Comparison of ENCODE assay signal across 17 mouse cellular contexts in genomic region chr3:34659861-34660260, GRCm38 (mm10). TPM values are rescaled to one million over a fixed set of nuclear protein-coding genes. Genes with fewer than 3 reads are reported as not detected.
A peak's percentile ranks its signal among the peaks of the same experiment; 100 is the strongest.
DNase-seq lines count a peak whose midpoint lies in the region; ATAC-seq and TF ChIP-seq lines count a peak whose summit lies in the region.
"Had no signal": no experiment of that assay in that cellular context is flagged by ENCODE, and none has a peak within 500 bp of the region (broad histone marks: within the 10 kb centered on the region; RNA-seq: fewer than 3 reads in every experiment).

No protein-coding gene starts in this region.

- peak overlapping the region; percentile 81 for H3K9ac ChIP-seq in forebrain, embryonic 14.5 days (ENCODE audit: low read length)
- peak overlapping the region; percentile 99 for H3K9ac ChIP-seq in midbrain, embryonic 11.5 days (ENCODE audit: low read length)
- H3K9ac ChIP-seq: limb, embryonic 15.5 days had no signal

- ATAC-seq in forebrain, embryonic 14.5 days, result peak; percentile 30
- peak; percentile 76 for ATAC-seq in midbrain, embryonic 11.5 days (ENCODE audit: low FRiP score)
- ATAC-seq in frontal cortex, adult (ENCODE audit: low TSS enrichment), result no peak
- ATAC-seq: lung, postnatal 0 days had no signal

- peaks cover 4% of the 10 kb centered on the region; the same call in 1 of the 2 replicates for H3K36me3 ChIP-seq in forebrain, embryonic 14.5 days (ENCODE audit: control insufficient read depth, insufficient read depth, low read length)
- no peaks in the 10 kb centered on the region for H3K36me3 ChIP-seq in midbrain, embryonic 11.5 days (ENCODE audit: control insufficient read depth, insufficient read depth, low read length)
- H3K36me3 ChIP-seq: limb, embryonic 15.5 days had no signal

- DNase-seq in left cerebral cortex, postnatal 4 days, result peak; percentile 46
- no peak for DNase-seq in left cerebral cortex, postnatal 36 days (ENCODE audit: low spot score in 2 of 2)
- peak; percentile 87 for DNase-seq in forebrain, embryonic 14.5 days (ENCODE audit: low spot score)
- DNase-seq in midbrain, embryonic 11.5 days (ENCODE audit: low spot score, missing footprints), result peak; percentile 96
- DNase-seq in heart, postnatal 14 days, result no peak
- DNase-seq in adrenal gland, postnatal 14 days, result no peak
- DNase-seq: gastrocnemius, adult 2 months; kidney, adult 18-20 months; layer of hippocampus, adult 9-11 months; right cerebral cortex, postnatal 4 days; thymus, adult 18-20 months had no signal

- peak overlapping the region; percentile 99 for H3K27ac ChIP-seq in forebrain, embryonic 14.5 days (ENCODE audit: low read depth, low read length)
- peak overlapping the region; percentile 98 for H3K27ac ChIP-seq in midbrain, embryonic 11.5 days (ENCODE audit: low read depth, low read length)
- peak overlapping the region; percentile 99 for H3K27ac ChIP-seq in olfactory bulb, adult 2 months (ENCODE audit: insufficient read depth, low read depth, low read length)
- H3K27ac ChIP-seq: gastrocnemius, adult 2 months; limb, embryonic 15.5 days had no signal

- TF ChIP-seq POLR2A in olfactory bulb, adult 2 months (IDR thresholded peaks at IDR 0.05; ENCODE audit: insufficient read depth, low read depth, low read length), result no peak

- TF ChIP-seq CTCF in olfactory bulb, adult 2 months (IDR thresholded peaks at IDR 0.05; ENCODE audit: insufficient read depth, low read depth, low read length), result no peak

- intact Hi-C loops in left cerebral cortex, postnatal 4 days (cut with DNase I), result loop anchor here (5.0 kb wide), 3 partner anchors 437 to 822 kb away; no protein-coding TSS in a partner anchor
- intact Hi-C loops in left cerebral cortex, postnatal 36 days (cut with DNase I), result loop anchor here (5.0 to 10.0 kb wide), 2 partner anchors 432 to 555 kb away; no protein-coding TSS in a partner anchor
- intact Hi-C loops in heart, postnatal 14 days (cut with DNase I), result no loop called here

- no peaks in the 10 kb centered on the region for H3K9me3 ChIP-seq in forebrain, embryonic 14.5 days (replicated peaks; ENCODE audit: control insufficient read depth, low read length)
- H3K9me3 ChIP-seq in midbrain, embryonic 11.5 days (ENCODE audit: control insufficient read depth, low read length), result no peaks in the 10 kb centered on the region
- H3K9me3 ChIP-seq: limb, embryonic 15.5 days had no signal

- no peaks in the 10 kb centered on the region for H3K27me3 ChIP-seq in forebrain, embryonic 14.5 days (replicated peaks; ENCODE audit: control insufficient read depth, insufficient read depth, low read length)
- 0 out of 2 replicates have a peak, but pooled peaks cover 2% of the 10 kb centered on the region for H3K27me3 ChIP-seq in midbrain, embryonic 11.5 days (ENCODE audit: control insufficient read depth, insufficient read depth, low read length)

- peaks cover 33% of the 10 kb centered on the region for H3K4me1 ChIP-seq in forebrain, embryonic 14.5 days (ENCODE audit: control insufficient read depth, insufficient read depth, low read length)
- H3K4me1 ChIP-seq in midbrain, embryonic 11.5 days (ENCODE audit: control insufficient read depth, insufficient read depth, low read length), result peaks cover 72% of the 10 kb centered on the region
- peaks cover 43% of the 10 kb centered on the region for H3K4me1 ChIP-seq in olfactory bulb, adult 2 months (ENCODE audit: control insufficient read depth, insufficient read depth, low read length)

- H3K4me2 ChIP-seq in forebrain, embryonic 14.5 days (ENCODE audit: low read length), result peak overlapping the region; percentile 90
- peak overlapping the region; percentile 89 for H3K4me2 ChIP-seq in midbrain, embryonic 11.5 days
- H3K4me2 ChIP-seq: limb, embryonic 15.5 days had no signal

- WGBS in forebrain, embryonic 14.5 days, result 1% methylated on average over 6 of the region's 6 CpGs
- WGBS in midbrain, embryonic 11.5 days, result 1% methylated on average over 6 of the region's 6 CpGs
- WGBS in olfactory bulb, adult 2 months, result 24% methylated on average over 6 of the region's 6 CpGs

- peak overlapping the region; percentile 2; the same call in 1 of the 2 replicates for H3K4me3 ChIP-seq in forebrain, embryonic 14.5 days (ENCODE audit: low read depth, low read length)
- H3K4me3 ChIP-seq in midbrain, embryonic 11.5 days (ENCODE audit: low read depth, low read length), result peak overlapping the region; percentile 24
- H3K4me3 ChIP-seq in olfactory bulb, adult 2 months (ENCODE audit: insufficient read depth, low read depth, low read length), result no peak overlapping the region
- H3K4me3 ChIP-seq: gastrocnemius, adult 2 months; limb, embryonic 15.5 days; myocyte had no signal

RNA-seq across cellular contexts. Expression of gene Sox2, which starts 9.7 kb away (rescaled TPM):
- total RNA-seq in left cerebral cortex, postnatal 4 days (2021), result 10 to 100 TPM; 55.8 to 59.3 TPM
- 10 to 100 TPM; 39.9 to 44.4 TPM for total RNA-seq in left cerebral cortex, postnatal 36 days (2021)
- polyA plus RNA-seq in forebrain, embryonic 14.5 days (2014; fragmentation: Nextera tagmentation; extraction: Ambion mirVana), result 26.6 and 32.0 TPM in 2 replicates
- polyA plus RNA-seq in midbrain, embryonic 11.5 days (2014; fragmentation: Nextera tagmentation; extraction: Ambion mirVana), result 48.7 and 49.5 TPM in 2 replicates
- not detected in 2 replicates for polyA plus RNA-seq in olfactory bulb, adult 2 months (2012; ENCODE audit: insufficient read depth, insufficient read length, low replicate concordance, missing spikeins)
- total RNA-seq in heart, postnatal 14 days (2021), result under 1 TPM in 1 of 2 experiments, not detected in 1; 0.22 TPM
- 0.63 and 0.75 TPM in 2 replicates for total RNA-seq in adrenal gland, postnatal 14 days (2021)
- total RNA-seq: gastrocnemius, adult 2 months; MEL had no signal
- polyA plus RNA-seq: myocyte had no signal

Comparison
In these comparisons a context has a peak if more than half of its experiments do, and no peak if none do; other contexts are left out.
1. DNase-seq: peak in left cerebral cortex, postnatal 4 days (single experiment), forebrain, embryonic 14.5 days (single experiment) and midbrain, embryonic 11.5 days (single experiment); none in left cerebral cortex, postnatal 36 days (0 of 2), heart, postnatal 14 days (0 of 2) and adrenal gland, postnatal 14 days (single experiment).
2. RNA of gene Sox2, which starts 9.7 kb away (total RNA-seq): 55.8 to 59.3 TPM in left cerebral cortex, postnatal 4 days and 39.9 to 44.4 TPM in left cerebral cortex, postnatal 36 days; 0.63 to 0.75 TPM in adrenal gland, postnatal 14 days and 0.22 TPM in heart, postnatal 14 days; every median in the first group is over 10 times any median in the second.
3. Peak in every context shown above with its lines, with median percentiles within 50 percentile points of each other: H3K27ac ChIP-seq.